Mouse (Mus musculus): ENCODE measurements around the gene Usp7. TPM values are rescaled to one million over a fixed set of nuclear protein-coding genes. Genes with fewer than 3 reads are reported as not detected.
"Not testable (repeated sequence)": the region's sequence is repeated elsewhere in the genome, so short reads cannot be mapped to it uniquely, and the experiment has no call there.

Gene Usp7
- polyA plus RNA-seq, 1 experiment from 2014 or later, result 33.2 TPM

- Histone ChIP-seq H3K4me2 (no peak overlapping the region), H3K4me3 (no peak overlapping the region), H3K27me3 (no peaks in the 10 kb centered on the region), H3K4me1 (peaks cover 54% of the 10 kb centered on the region), H3K9ac (no peak overlapping the region), H3K36me3 (no peaks in the 10 kb centered on the region), H3K27ac (no peak overlapping the region), H3K9me3 (no peaks in the 10 kb centered on the region)
- ATAC-seq (ENCODE audit: insufficient number of reproducible peaks, insufficient read depth, low FRiP score, low TSS enrichment, low read depth), result no peak
- 88% methylated on average over 4 of the region's 4 CpGs for WGBS
Measured at GRCm38 (mm10) chr16:8734693-8735092, 57.4 kb downstream of the Usp7 start.

GRCm38 (mm10) chr16:8733624-8734023, 58.5 kb downstream of the Usp7 start:
- WGBS, result 94% methylated on average over 4 of the region's 4 CpGs

GRCm38 (mm10) chr16:8732450-8732849, 59.7 kb downstream of the Usp7 start:
- H3K4me3 ChIP-seq; H3K36me3 ChIP-seq; H3K9ac ChIP-seq; ATAC-seq (ENCODE audit: insufficient number of reproducible peaks, insufficient read depth, low FRiP score, low TSS enrichment, low read depth); H3K27me3 ChIP-seq; H3K4me2 ChIP-seq; H3K27ac ChIP-seq; H3K9me3 ChIP-seq: not testable (repeated sequence)
- 87% methylated on average over 4 of the region's 4 CpGs for WGBS
- peaks cover 58% of the 10 kb centered on the region for H3K4me1 ChIP-seq

More at GRCm38 (mm10) chr16:8733624-8734023, 58.5 kb downstream of the Usp7 start:
- Histone ChIP-seq H3K4me2 (no peak overlapping the region), H3K9me3 (no peaks in the 10 kb centered on the region), H3K4me3 (no peak overlapping the region), H3K27ac (no peak overlapping the region), H3K27me3 (no peaks in the 10 kb centered on the region), H3K4me1 (peaks cover 56% of the 10 kb centered on the region), H3K9ac (no peak overlapping the region), H3K36me3 (no peaks in the 10 kb centered on the region)
- ATAC-seq (ENCODE audit: insufficient number of reproducible peaks, insufficient read depth, low FRiP score, low TSS enrichment, low read depth), result no peak

- H3K4me3 ChIP-seq, result no peak overlapping the region
- no peak overlapping the region for H3K9ac ChIP-seq
- no peak for ATAC-seq (ENCODE audit: insufficient number of reproducible peaks, insufficient read depth, low FRiP score, low TSS enrichment, low read depth)
- no peaks in the 10 kb centered on the region for H3K9me3 ChIP-seq
- WGBS, result 74% methylated on average over 7 of the region's 7 CpGs
- H3K36me3 ChIP-seq, result no peaks in the 10 kb centered on the region
- H3K4me1 ChIP-seq, result peaks cover 51% of the 10 kb centered on the region
- H3K4me2 ChIP-seq, result no peak overlapping the region
- H3K27ac ChIP-seq, result no peak overlapping the region
- H3K27me3 ChIP-seq, result no peaks in the 10 kb centered on the region
Measured at GRCm38 (mm10) chr16:8731630-8732029, 60.5 kb downstream of the Usp7 start.

GRCm38 (mm10) chr16:8728111-8728748, 63.9 kb downstream of the Usp7 start:
- WGBS, result 83% methylated on average over 5 of the region's 5 CpGs
- no peak overlapping the region for H3K9ac ChIP-seq
- no peak overlapping the region for H3K4me2 ChIP-seq
- H3K36me3 ChIP-seq, result no peaks in the 10 kb centered on the region
- H3K27ac ChIP-seq, result no peak overlapping the region
- H3K4me3 ChIP-seq, result no peak overlapping the region
- ATAC-seq (ENCODE audit: insufficient number of reproducible peaks, insufficient read depth, low FRiP score, low TSS enrichment, low read depth), result no peak
- no peaks in the 10 kb centered on the region for H3K27me3 ChIP-seq
- H3K4me1 ChIP-seq, result peaks cover 25% of the 10 kb centered on the region
- H3K9me3 ChIP-seq, result no peaks in the 10 kb centered on the region

- no peak overlapping the region for H3K4me3 ChIP-seq
- ATAC-seq (ENCODE audit: insufficient number of reproducible peaks, insufficient read depth, low FRiP score, low TSS enrichment, low read depth), result no peak
- H3K4me2 ChIP-seq, result no peak overlapping the region
- H3K9me3 ChIP-seq, result no peaks in the 10 kb centered on the region
- H3K27me3 ChIP-seq, result no peaks in the 10 kb centered on the region
- no peak overlapping the region for H3K9ac ChIP-seq
- peaks cover 11% of the 10 kb centered on the region for H3K4me1 ChIP-seq
- no peak overlapping the region for H3K27ac ChIP-seq
- H3K36me3 ChIP-seq, result no peaks in the 10 kb centered on the region
- WGBS, result 90% methylated on average over 2 of the region's 2 CpGs
Measured at GRCm38 (mm10) chr16:8725807-8726206, 66.3 kb downstream of the Usp7 start.

GRCm38 (mm10) chr16:8724031-8724430, 68.1 kb downstream of the Usp7 start:
- no peak for ATAC-seq (ENCODE audit: insufficient number of reproducible peaks, insufficient read depth, low FRiP score, low TSS enrichment, low read depth)

GRCm38 (mm10) chr16:8720447-8720846, 71.7 kb downstream of the Usp7 start:
- no peak for ATAC-seq (ENCODE audit: insufficient number of reproducible peaks, insufficient read depth, low FRiP score, low TSS enrichment, low read depth)
- H3K36me3 ChIP-seq, result peaks cover 9% of the 10 kb centered on the region
- no peak overlapping the region for H3K4me2 ChIP-seq
- no peak overlapping the region for H3K9ac ChIP-seq
- H3K4me3 ChIP-seq, result no peak overlapping the region
- WGBS, result 87% methylated on average over 4 of the region's 4 CpGs
- H3K9me3 ChIP-seq, result no peaks in the 10 kb centered on the region
- no peaks in the 10 kb centered on the region for H3K27me3 ChIP-seq
- H3K4me1 ChIP-seq, result peaks cover 5% of the 10 kb centered on the region
- no peak overlapping the region for H3K27ac ChIP-seq

More at GRCm38 (mm10) chr16:8724031-8724430, 68.1 kb downstream of the Usp7 start:
- 86% methylated on average over 3 of the region's 3 CpGs for WGBS
- Histone ChIP-seq H3K9me3 (no peaks in the 10 kb centered on the region), H3K4me1 (peaks cover 4% of the 10 kb centered on the region), H3K9ac (no peak overlapping the region), H3K36me3 (no peaks in the 10 kb centered on the region), H3K27ac (no peak overlapping the region), H3K27me3 (no peaks in the 10 kb centered on the region), H3K4me2 (no peak overlapping the region), H3K4me3 (no peak overlapping the region)

GRCm38 (mm10) chr16:8717744-8718143, 74.4 kb downstream of the Usp7 start:
- Histone ChIP-seq H3K9me3 (no peaks in the 10 kb centered on the region), H3K27ac (no peak overlapping the region), H3K36me3 (peaks cover 35% of the 10 kb centered on the region), H3K4me1 (peaks cover 5% of the 10 kb centered on the region), H3K9ac (no peak overlapping the region), H3K4me2 (no peak overlapping the region), H3K27me3 (no peaks in the 10 kb centered on the region), H3K4me3 (no peak overlapping the region)
- WGBS, result 85% methylated on average over 10 of the region's 10 CpGs
- no peak for ATAC-seq (ENCODE audit: insufficient number of reproducible peaks, insufficient read depth, low FRiP score, low TSS enrichment, low read depth)

- ATAC-seq (ENCODE audit: insufficient number of reproducible peaks, insufficient read depth, low FRiP score, low TSS enrichment, low read depth), result no peak
- H3K27ac ChIP-seq, result no peak overlapping the region
- WGBS, result 55% methylated on average over 6 of the region's 6 CpGs
- no peaks in the 10 kb centered on the region for H3K27me3 ChIP-seq
- H3K9me3 ChIP-seq, result no peaks in the 10 kb centered on the region
- H3K4me2 ChIP-seq, result no peak overlapping the region
- H3K9ac ChIP-seq, result no peak overlapping the region
- H3K4me3 ChIP-seq, result no peak overlapping the region
- peaks cover 49% of the 10 kb centered on the region for H3K36me3 ChIP-seq
- H3K4me1 ChIP-seq, result peaks cover 5% of the 10 kb centered on the region
Measured at GRCm38 (mm10) chr16:8716300-8716699, 75.8 kb downstream of the Usp7 start.

GRCm38 (mm10) chr16:8715513-8716080, 76.5 kb downstream of the Usp7 start:
- Histone ChIP-seq H3K4me1 (peaks cover 5% of the 10 kb centered on the region), H3K36me3 (peaks cover 56% of the 10 kb centered on the region), H3K9ac (no peak overlapping the region), H3K27ac (no peak overlapping the region), H3K4me2 (no peak overlapping the region), H3K9me3 (no peaks in the 10 kb centered on the region), H3K4me3 (no peak overlapping the region), H3K27me3 (no peaks in the 10 kb centered on the region)
- no peak for ATAC-seq (ENCODE audit: insufficient number of reproducible peaks, insufficient read depth, low FRiP score, low TSS enrichment, low read depth)
- 70% methylated on average over 10 of the region's 10 CpGs for WGBS

GRCm38 (mm10) chr16:8714851-8715250, 77.3 kb downstream of the Usp7 start:
- H3K9me3 ChIP-seq, result no peaks in the 10 kb centered on the region
- ATAC-seq (ENCODE audit: insufficient number of reproducible peaks, insufficient read depth, low FRiP score, low TSS enrichment, low read depth), result no peak
- no peaks in the 10 kb centered on the region for H3K27me3 ChIP-seq

More at GRCm38 (mm10) chr16:8714851-8715250, 77.3 kb downstream of the Usp7 start:
- H3K4me2 ChIP-seq, result no peak overlapping the region
- no peak overlapping the region for H3K9ac ChIP-seq
- H3K36me3 ChIP-seq, result peaks cover 64% of the 10 kb centered on the region
- WGBS, result 71% methylated on average over 5 of the region's 5 CpGs
- H3K4me3 ChIP-seq, result no peak overlapping the region
- H3K27ac ChIP-seq, result no peak overlapping the region
- peaks cover 5% of the 10 kb centered on the region for H3K4me1 ChIP-seq
